Mouse (Mus musculus) midbrain, embryonic 11.5 days (tissue): ENCODE measurements around the gene Ubr4. TPM values are rescaled to one million over a fixed set of nuclear protein-coding genes. Genes with fewer than 3 reads are reported as not detected.

ENCODE experiments used
- ATAC-seq: fragments of 200-750 bp; cut with Nextera tagmentation; 2 replicates; pipeline ENCODE4 v1.8.0; 2017; ENCODE audit warnings: moderate TSS enrichment, moderate library complexity; ENCODE audit not compliant: low FRiP score
- DNase-seq: peaks from one replicate; pipeline ENCODE4 v3.0.0; 2015; ENCODE audit warnings: low spot score; ENCODE audit errors: missing footprints
- H3K27ac ChIP-seq: fragments of 300-500 bp; sonication (generic); 2 replicates; pipeline ENCODE4 v1.5.1; 2014; ENCODE audit warnings: low read depth, low read length
- H3K27me3 ChIP-seq: fragments of 300-500 bp; sonication (generic); 2 replicates; pipeline ENCODE4 v1.6.1; 2014; ENCODE audit warnings: mild to moderate bottlenecking, low read length, moderate library complexity, mixed read lengths; ENCODE audit not compliant: control insufficient read depth, insufficient read depth
- H3K36me3 ChIP-seq: fragments of 300-500 bp; sonication (generic); 2 replicates; pipeline ENCODE4 v1.6.1; 2014; ENCODE audit warnings: mild to moderate bottlenecking, low read length, moderate library complexity, mixed read lengths; ENCODE audit not compliant: control insufficient read depth, insufficient read depth
- H3K4me1 ChIP-seq: fragments of 300-500 bp; sonication (generic); 2 replicates; pipeline ENCODE4 v1.6.1; 2014; ENCODE audit warnings: low read length; ENCODE audit not compliant: control insufficient read depth, insufficient read depth
- H3K4me2 ChIP-seq: fragments of 300-500 bp; sonication (generic); 2 replicates; pipeline ENCODE4 v1.6.1; 2014; ENCODE audit warnings: mild to moderate bottlenecking, moderate library complexity
- H3K4me3 ChIP-seq: fragments of 300-500 bp; sonication (generic); 2 replicates; pipeline ENCODE4 v1.5.1; 2014; ENCODE audit warnings: low read depth, low read length
- H3K9ac ChIP-seq: fragments of 300-500 bp; sonication (generic); 2 replicates; pipeline ENCODE4 v1.6.1; 2014; ENCODE audit warnings: low read length
- H3K9me3 ChIP-seq: fragments of 300-500 bp; sonication (generic); 2 replicates; pipeline ENCODE4 v1.6.1; 2016; ENCODE audit warnings: low read length; ENCODE audit not compliant: control insufficient read depth
- WGBS: fragments of 180-500 bp; shearing (Covaris S2); extraction: QIAGEN DNeasy Blood & Tissue Kit; methylation state at CpG from one replicate; pipeline ENCODE4 v1.1.7; 2014; 5-methylcytosine and 5-hydroxymethylcytosine counted together
- polyA plus RNA-seq: library from polyadenylated mRNA; unstranded; fragments of >200 nt; fragmentation: Nextera tagmentation; extraction: Ambion mirVana; gene quantifications from 2 replicates; pipeline ENCODE4 v1.2.1, GENCODE M21; 2014

The Ubr4 gene
- polyA plus RNA-seq, 1 experiment from 2014 or later = 79.2 TPM

DNA sequence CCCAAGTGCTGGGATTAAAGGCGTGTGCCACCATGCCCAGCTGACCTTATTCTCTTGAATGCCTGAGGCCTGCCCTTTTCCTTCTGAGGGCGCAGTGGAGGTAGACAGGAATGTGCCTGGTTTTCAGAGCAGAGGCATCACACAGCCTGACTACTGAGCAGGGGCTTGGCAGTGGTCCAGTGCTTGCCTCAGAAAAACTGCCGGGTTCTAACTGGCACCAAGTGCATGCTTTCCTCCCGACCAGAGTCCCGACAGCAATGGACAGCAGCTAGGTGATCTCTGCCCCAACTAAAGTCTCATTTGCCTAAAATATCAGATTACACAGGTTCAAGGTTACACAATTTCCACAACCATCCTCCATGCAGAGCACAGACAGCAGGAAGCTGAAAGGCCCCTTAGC lies 8.7 kb upstream of the Ubr4 start:
- WGBS = 80% methylated on average over 5 of the region's 5 CpGs
- no peak for ATAC-seq

DNA sequence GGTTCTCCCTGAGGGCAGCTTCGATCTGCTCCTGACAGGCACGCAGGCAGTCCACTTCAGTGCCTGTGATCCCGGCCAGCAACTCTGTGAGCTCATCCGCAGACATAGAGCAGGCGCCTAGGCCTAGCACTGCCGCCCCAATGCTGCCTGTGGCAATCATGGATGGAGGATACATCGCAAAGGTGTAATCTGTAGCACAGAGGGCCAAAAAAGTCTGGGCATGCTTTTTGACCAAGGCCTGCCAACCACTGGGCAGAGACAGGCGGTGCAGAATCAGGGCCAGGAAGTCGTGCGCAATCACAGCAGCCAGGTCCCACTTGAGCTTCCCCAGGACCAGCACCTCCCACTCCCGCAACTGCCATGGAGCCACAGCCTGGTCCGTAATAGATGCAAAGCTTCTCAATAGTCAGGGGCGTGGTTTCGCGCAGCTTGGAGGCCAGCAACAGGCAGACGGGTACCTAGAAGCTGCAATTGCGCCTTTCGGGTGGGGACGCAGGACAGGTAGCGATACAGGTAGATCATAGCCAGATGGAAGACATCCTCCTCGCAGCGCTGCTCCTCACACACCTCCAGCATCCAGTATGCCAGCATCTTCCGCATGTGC lies 6.9 kb upstream of the Ubr4 start:
- DNase-seq = no peak
- Histone ChIP-seq H3K27me3 (no peaks in the 10 kb centered on the region), H3K4me3 (no peak overlapping the region), H3K27ac (no peak overlapping the region), H3K4me2 (no peak overlapping the region), H3K4me1 (no peaks in the 10 kb centered on the region), H3K36me3 (peaks cover 20% of the 10 kb centered on the region), H3K9ac (no peak overlapping the region), H3K9me3 (no peaks in the 10 kb centered on the region)
- no peak for ATAC-seq
- 67% methylated on average over 23 of the region's 23 CpGs for WGBS

More for the DNA sequence above, 8.7 kb upstream of the Ubr4 start:
- Histone ChIP-seq H3K4me3 (no peak overlapping the region), H3K27ac (no peak overlapping the region), H3K36me3 (peaks cover 16% of the 10 kb centered on the region), H3K9me3 (no peaks in the 10 kb centered on the region), H3K27me3 (no peaks in the 10 kb centered on the region), H3K4me2 (no peak overlapping the region), H3K4me1 (no peaks in the 10 kb centered on the region), H3K9ac (no peak overlapping the region)
- no peak for DNase-seq

GRCm38 (mm10) chr4:139352832-139353231 lies 423 bp downstream of the Ubr4 start:
- Histone ChIP-seq H3K36me3 (peaks cover 16% of the 10 kb centered on the region), H3K27me3 (no peaks in the 10 kb centered on the region), H3K4me2 (peak overlapping the region; percentile 99), H3K9me3 (no peaks in the 10 kb centered on the region), H3K27ac (peak overlapping the region; percentile 96; the same call in 1 of the 2 replicates), H3K9ac (peak overlapping the region; percentile 96), H3K4me3 (peak overlapping the region; percentile 82), H3K4me1 (peaks cover 17% of the 10 kb centered on the region)
- ATAC-seq = peak; percentile 22; the same call in 1 of the 2 replicates
- peak; percentile 89 for DNase-seq
- 0% methylated on average over 7 of the region's 7 CpGs for WGBS

- Histone ChIP-seq H3K27ac (no peak overlapping the region), H3K9ac (no peak overlapping the region), H3K4me2 (no peak overlapping the region), H3K36me3 (peaks cover 20% of the 10 kb centered on the region), H3K4me1 (peaks cover 5% of the 10 kb centered on the region; the same call in 1 of the 2 replicates), H3K27me3 (no peaks in the 10 kb centered on the region), H3K9me3 (no peaks in the 10 kb centered on the region), H3K4me3 (no peak overlapping the region)
- 88% methylated on average over 3 of the region's 3 CpGs for WGBS
- no peak for ATAC-seq
- no peak for DNase-seq
Measured at GRCm38 (mm10) chr4:139357211-139357610, 4.8 kb downstream of the Ubr4 start.

GRCm38 (mm10) chr4:139360761-139361548 lies 8.5 kb downstream of the Ubr4 start:
- Histone ChIP-seq H3K27ac (no peak overlapping the region), H3K36me3 (peaks cover 25% of the 10 kb centered on the region), H3K4me1 (no peaks in the 10 kb centered on the region), H3K4me2 (no peak overlapping the region), H3K27me3 (no peaks in the 10 kb centered on the region), H3K9ac (no peak overlapping the region), H3K4me3 (no peak overlapping the region), H3K9me3 (no peaks in the 10 kb centered on the region)
- no peak for ATAC-seq
- no peak for DNase-seq
- 92% methylated on average over 11 of the region's 11 CpGs for WGBS

GRCm38 (mm10) chr4:139367336-139367735 lies 14.9 kb downstream of the Ubr4 start:
- H3K36me3 ChIP-seq = peaks cover 34% of the 10 kb centered on the region
- ATAC-seq = no peak
- no peak overlapping the region for H3K4me3 ChIP-seq
- H3K27ac ChIP-seq = no peak overlapping the region
- no peaks in the 10 kb centered on the region for H3K27me3 ChIP-seq
- H3K9me3 ChIP-seq = no peaks in the 10 kb centered on the region
- 97% methylated on average over 3 of the region's 3 CpGs for WGBS
- H3K4me2 ChIP-seq = no peak overlapping the region
- no peak for DNase-seq
- no peak overlapping the region for H3K9ac ChIP-seq
- H3K4me1 ChIP-seq = no peaks in the 10 kb centered on the region

- no peak for ATAC-seq
- no peaks in the 10 kb centered on the region for H3K9me3 ChIP-seq
- DNase-seq = no peak
- H3K27me3 ChIP-seq = no peaks in the 10 kb centered on the region
- no peaks in the 10 kb centered on the region for H3K4me1 ChIP-seq
- no peak overlapping the region for H3K27ac ChIP-seq
- H3K4me2 ChIP-seq = no peak overlapping the region
- WGBS = 98% methylated on average over 5 of the region's 5 CpGs
- H3K4me3 ChIP-seq = no peak overlapping the region
- H3K36me3 ChIP-seq = peaks cover 35% of the 10 kb centered on the region
- H3K9ac ChIP-seq = no peak overlapping the region
Measured at GRCm38 (mm10) chr4:139368038-139368437, 15.6 kb downstream of the Ubr4 start.

DNA sequence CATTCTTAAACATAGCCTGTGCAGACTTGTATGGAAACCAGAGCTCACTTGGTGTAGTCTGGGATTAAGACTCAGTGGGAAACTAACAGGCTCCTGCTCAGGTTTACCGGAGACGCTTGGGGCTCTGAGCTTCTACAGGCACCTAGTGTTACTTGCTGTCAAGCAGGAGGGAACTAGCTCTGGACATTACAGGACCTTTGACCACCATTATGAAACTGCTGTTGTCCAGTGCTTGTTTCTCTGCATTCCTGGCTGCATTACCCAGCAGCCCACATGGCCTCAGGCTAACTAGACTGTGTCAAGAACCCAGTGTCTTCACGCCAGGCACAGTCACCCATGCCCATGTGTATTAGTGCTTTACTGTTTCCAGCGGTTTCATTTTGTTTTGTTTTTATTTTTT lies 20.7 kb downstream of the Ubr4 start:
- Histone ChIP-seq H3K9ac (no peak overlapping the region), H3K4me3 (no peak overlapping the region), H3K9me3 (no peaks in the 10 kb centered on the region), H3K27ac (no peak overlapping the region), H3K4me1 (no peaks in the 10 kb centered on the region), H3K36me3 (peaks cover 16% of the 10 kb centered on the region; the same call in 1 of the 2 replicates), H3K4me2 (no peak overlapping the region), H3K27me3 (no peaks in the 10 kb centered on the region)
- ATAC-seq (no peak), DNase-seq (no peak)
- WGBS = 92% methylated on average over 4 of the region's 4 CpGs

- Histone ChIP-seq H3K9me3 (no peaks in the 10 kb centered on the region), H3K27ac (no peak overlapping the region), H3K4me3 (no peak overlapping the region), H3K9ac (no peak overlapping the region), H3K27me3 (no peaks in the 10 kb centered on the region), H3K4me2 (no peak overlapping the region), H3K36me3 (peaks cover 15% of the 10 kb centered on the region; the same call in 1 of the 2 replicates), H3K4me1 (no peaks in the 10 kb centered on the region)
- WGBS = 89% methylated on average over 10 of the region's 10 CpGs
- DNase-seq = no peak
- no peak for ATAC-seq
Measured at GRCm38 (mm10) chr4:139373531-139373930, 21.1 kb downstream of the Ubr4 start.
